Mouse (Mus musculus) bone marrow macrophage, adult 2 months (primary cell): Measurements from ENCODE around the gene Plcd4. TPM values are rescaled to one million over a fixed set of nuclear protein-coding genes. Genes with fewer than 3 reads are reported as not detected.

Experiments
- H3K27ac ChIP-seq: 2 replicates; pipeline ENCODE4 v1.5.1; 2012; ENCODE audit warnings: low read depth, low read length; ENCODE audit not compliant: insufficient read depth
- H3K4me1 ChIP-seq: 2 replicates; pipeline ENCODE4 v1.6.1; 2012; ENCODE audit warnings: low read length; ENCODE audit not compliant: control insufficient read depth, insufficient read depth
- H3K4me3 ChIP-seq: 2 replicates; pipeline ENCODE4 v1.5.1; 2012; ENCODE audit warnings: mild to moderate bottlenecking, low read length, moderate library complexity; ENCODE audit not compliant: insufficient read depth
- CTCF ChIP-seq: IDR thresholded peaks from 2 replicates; pipeline ENCODE4 v1.5.1; 2012; ENCODE audit warnings: low read depth, mild to moderate bottlenecking, low read length, moderate library complexity
- POLR2A ChIP-seq: IDR thresholded peaks from 2 replicates; pipeline ENCODE4 v1.6.1; 2012; ENCODE audit warnings: mild to moderate bottlenecking, low read depth, low read length, borderline replicate concordance
- polyA plus RNA-seq: library from polyadenylated mRNA; stranded (reverse); fragments of >200 nt; gene quantifications from 2 replicates; pipeline ENCODE4 v1.2.4, GENCODE M21; 2012; ENCODE audit not compliant: missing spikeins, insufficient read depth, insufficient read length

Plcd4 gene
- polyA plus RNA-seq, 1 experiment: not detected

DNA sequence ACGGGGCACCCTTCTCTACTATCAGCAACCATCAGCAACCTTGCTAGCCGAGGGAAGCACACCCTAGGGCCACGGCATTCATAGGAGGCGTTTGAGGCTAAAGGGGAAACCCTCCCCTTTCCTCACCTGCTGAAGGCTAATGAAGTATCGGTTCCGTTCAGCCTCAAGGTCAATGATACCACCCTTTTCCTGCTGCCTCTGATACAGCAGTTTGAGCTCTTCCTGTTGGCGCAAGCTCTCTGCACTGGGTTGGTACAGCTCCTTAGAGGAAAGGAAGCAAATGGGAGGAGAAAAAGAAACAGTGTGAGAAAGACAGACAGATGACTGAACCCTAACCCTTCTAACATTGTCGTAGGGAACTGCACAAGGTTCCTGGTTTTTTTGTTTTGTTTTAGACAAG, 51.7 kb downstream of the Plcd4 start:
- H3K4me1 ChIP-seq: no peaks in the 10 kb centered on the region
- TF ChIP-seq CTCF (no peak), POLR2A (no peak)
- no peak overlapping the region for H3K4me3 ChIP-seq
- no peak overlapping the region for H3K27ac ChIP-seq

DNA sequence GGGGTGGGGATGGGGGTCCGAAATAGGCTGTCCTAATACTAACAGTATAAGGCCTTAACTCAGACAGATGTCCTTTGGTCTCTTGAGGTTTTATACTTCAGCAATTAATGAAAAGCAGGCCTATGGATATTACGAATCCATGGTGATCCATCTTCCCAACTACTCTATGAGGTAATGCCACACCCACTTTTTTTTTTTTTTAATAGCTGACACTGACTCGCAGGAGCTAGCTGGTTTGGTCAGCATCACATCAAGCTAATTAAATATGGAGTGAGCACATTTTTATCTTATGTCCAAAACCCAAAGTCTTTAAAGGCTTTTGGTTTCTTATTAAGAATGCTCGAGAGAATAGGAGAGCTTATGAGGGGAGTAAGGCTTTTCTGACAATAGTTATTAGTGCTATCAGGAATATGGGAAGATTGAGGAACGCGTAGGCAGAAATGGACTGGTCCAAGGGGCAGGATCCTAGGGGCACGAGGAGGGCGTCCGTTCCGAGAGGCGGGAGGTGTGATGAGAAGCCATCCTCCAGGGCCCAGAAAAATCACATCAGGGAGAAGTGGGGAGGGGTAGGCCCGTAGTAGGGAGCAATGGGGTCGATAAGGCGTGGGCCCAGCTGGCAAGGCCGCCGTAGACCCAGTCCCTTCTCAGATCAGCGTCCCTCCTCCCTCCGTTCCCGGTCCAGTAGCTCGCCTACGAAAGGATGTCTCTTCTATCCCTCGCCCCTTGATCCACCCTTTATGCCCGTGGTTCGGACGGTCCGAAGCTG, 58.0 kb downstream of the Plcd4 start:
- no peak overlapping the region for H3K27ac ChIP-seq
- peaks cover 5% of the 10 kb centered on the region for H3K4me1 ChIP-seq

DNA sequence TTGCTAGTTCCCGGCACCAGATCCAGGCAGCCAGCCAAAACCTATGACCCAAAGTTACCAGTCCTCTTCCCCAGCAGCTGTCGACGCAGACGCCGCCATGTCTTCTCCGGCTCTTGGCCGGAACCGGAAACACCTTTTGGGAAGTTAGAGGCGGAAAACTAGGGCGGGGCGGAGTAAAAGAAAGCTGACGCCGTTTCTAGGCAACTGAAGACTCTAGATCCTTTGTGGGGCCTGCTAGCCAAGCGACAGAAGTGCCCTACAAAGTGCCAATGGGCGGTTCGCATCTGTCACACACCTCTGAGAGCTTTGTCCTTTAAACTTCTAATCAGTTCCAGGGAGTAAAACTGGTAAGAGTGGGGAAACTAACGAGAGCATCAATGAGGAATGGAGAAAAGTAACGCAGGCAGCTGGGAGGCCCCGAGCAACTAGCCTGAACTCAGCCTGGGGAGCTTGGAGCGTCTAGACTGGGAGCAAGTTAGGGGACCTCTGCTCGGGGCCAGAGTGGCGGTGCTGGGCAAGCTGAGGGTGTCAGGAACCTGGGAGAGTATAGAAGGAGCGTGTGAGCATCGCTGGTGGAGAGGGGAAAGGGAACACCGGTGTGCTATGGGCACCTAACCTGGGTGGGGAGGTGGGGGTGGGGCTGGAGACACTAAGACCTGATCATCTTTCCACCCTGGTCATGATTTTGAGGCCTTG, 58.7 kb downstream of the Plcd4 start, which contains the start of the genes Rnf25 and Stk36:
TSS of gene Rnf25 (minus strand) at position 131 of the 696 bp plus-strand sequence.
TSS of gene Stk36 (plus strand) at position 179 of the 696 bp plus-strand sequence.
- H3K27ac ChIP-seq: no peak within 1 kb of the TSS
- peak within 1 kb of the TSS; percentile 81 for H3K4me3 ChIP-seq
- peaks cover 5% of the 10 kb centered on the region for H3K4me1 ChIP-seq
- TF ChIP-seq POLR2A (no peak), CTCF (no peak)

More for the DNA sequence above, 58.0 kb downstream of the Plcd4 start:
- TF ChIP-seq CTCF: no peak
- TF ChIP-seq POLR2A: no peak
- H3K4me3 ChIP-seq: peak overlapping the region; percentile 81

Other genes with a start within 250 kb of the Plcd4 start
- gene Tmbim1, start 237.3 kb upstream of the Plcd4 start, polyA plus RNA-seq: 73.6 and 74.7 TPM in 2 replicates
- 0.60 and 0.76 TPM in 2 replicates for gene Catip, start 180.8 kb upstream of the Plcd4 start, polyA plus RNA-seq
- gene Slc11a1, start 167.7 kb upstream of the Plcd4 start, polyA plus RNA-seq: 539 and 588 TPM in 2 replicates
- 119 and 123 TPM in 2 replicates for gene Ctdsp1, start 151.4 kb upstream of the Plcd4 start, polyA plus RNA-seq
- not detected in 2 replicates for gene Vil1, start 133.5 kb upstream of the Plcd4 start, polyA plus RNA-seq
- 27.2 and 30.0 TPM in 2 replicates for gene Cnot9, start 36.8 kb upstream of the Plcd4 start, polyA plus RNA-seq
- gene Usp37, start 1.4 kb downstream of the Plcd4 start, polyA plus RNA-seq: 8.8 and 9.0 TPM in 2 replicates
- gene Zfp142, start 45.4 kb downstream of the Plcd4 start, polyA plus RNA-seq: 7.2 and 8.7 TPM in 2 replicates
- gene Bcs1l, start 45.4 kb downstream of the Plcd4 start, polyA plus RNA-seq: 9.8 and 10.3 TPM in 2 replicates
- 39.0 and 51.0 TPM in 2 replicates for gene Rnf25, start 58.5 kb downstream of the Plcd4 start, polyA plus RNA-seq
- gene Stk36, start 58.6 kb downstream of the Plcd4 start, polyA plus RNA-seq: 2.8 and 3.0 TPM in 2 replicates
- 15.3 and 22.1 TPM in 2 replicates for gene Ttll4, start 118.9 kb downstream of the Plcd4 start, polyA plus RNA-seq
- 165 and 189 TPM in 2 replicates for gene Cyp27a1, start 170.7 kb downstream of the Plcd4 start, polyA plus RNA-seq
- not detected in 2 replicates for gene Prkag3, start 206.3 kb downstream of the Plcd4 start, polyA plus RNA-seq
- 0.62 and 1.0 TPM in 2 replicates for gene Wnt6, start 229.0 kb downstream of the Plcd4 start, polyA plus RNA-seq
- not detected in 2 replicates for gene Wnt10a, start 248.6 kb downstream of the Plcd4 start, polyA plus RNA-seq